Mouse (Mus musculus): ENCODE data around the gene Chfr. TPM values are rescaled to one million over a fixed set of nuclear protein-coding genes. Genes with fewer than 3 reads are reported as not detected.
A peak's percentile ranks its signal among the peaks of the same experiment; 100 is the strongest.

Gene Chfr
- polyA plus RNA-seq (2012; fragmentation: generic; extraction: Trizol) = 20.4 TPM

DNA sequence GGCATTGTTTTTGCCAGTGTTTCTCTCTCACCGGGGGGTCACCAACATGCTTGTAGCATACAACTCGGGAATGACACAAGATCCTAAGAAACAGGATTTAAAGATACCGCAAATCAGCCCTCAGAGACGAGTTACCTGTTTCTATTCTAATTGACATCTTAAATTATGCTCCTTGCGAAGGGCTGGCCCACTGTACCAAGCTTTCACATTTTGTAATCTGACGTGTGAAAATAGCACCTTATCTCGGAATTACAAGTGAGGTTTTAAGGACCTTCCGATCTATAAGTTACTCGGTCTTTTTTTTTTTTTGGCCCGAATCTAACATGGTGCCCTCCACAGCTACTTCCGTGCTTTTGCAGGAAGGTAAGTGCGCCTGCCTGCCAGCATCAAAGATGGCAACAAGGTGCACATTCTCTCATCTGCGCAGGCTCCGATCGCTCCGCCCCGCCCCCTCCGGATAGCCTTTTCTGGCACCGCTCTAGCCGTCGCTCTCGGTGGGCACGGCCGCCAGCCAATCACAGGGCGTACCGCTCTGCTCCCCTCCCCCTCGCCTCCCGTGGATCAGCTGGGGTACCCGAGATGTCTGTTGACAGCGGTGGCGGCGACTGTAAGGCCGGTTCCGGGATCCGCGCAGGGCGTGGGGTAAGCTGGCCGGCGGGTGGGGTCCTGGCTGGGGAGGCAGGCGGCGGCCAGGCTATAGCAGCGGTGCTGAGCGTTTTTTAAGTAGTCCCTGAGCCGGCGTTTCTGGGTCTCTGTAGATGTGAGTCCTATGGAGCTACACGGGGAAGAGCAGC is at the start of gene Chfr:
Chfr (plus strand) TSS at position 550 of the 794 bp plus-strand sequence.
- H3K36me3 ChIP-seq (ENCODE audit: control insufficient read depth, insufficient read depth) = no peaks in the 10 kb centered on the region
- H3K79me2 ChIP-seq (ENCODE audit: control insufficient read depth, insufficient read depth) = peaks cover 12% of the 10 kb centered on the region
- TF ChIP-seq CEBPB (IDR thresholded peaks at IDR 0.05; ENCODE audit: insufficient read depth, poor library complexity, severe bottlenecking) (no peak), USF1 (IDR thresholded peaks at IDR 0.05; ENCODE audit: low read depth) (no peak), MYOD1 (IDR thresholded peaks at IDR 0.05; ENCODE audit: control insufficient read depth in 1 of 3, insufficient read length in 2 of 3, low read depth in 2 of 3) (peak in 1 of 3 experiments; percentile 56), TCF12 (IDR thresholded peaks at IDR 0.05; ENCODE audit: insufficient read depth, poor library complexity, severe bottlenecking) (no peak), E2F4 (IDR thresholded peaks at IDR 0.05; ENCODE audit: insufficient read depth) (no peak), TCF3 (IDR thresholded peaks at IDR 0.05; ENCODE audit: insufficient read length, low read depth) (no peak), REST (IDR thresholded peaks at IDR 0.05; ENCODE audit: insufficient read depth, insufficient read length) (no peak), POLR2AphosphoS2 (IDR thresholded peaks at IDR 0.05; ENCODE audit: insufficient read length, low read depth) (peak; percentile 89), POLR2A (IDR thresholded peaks at IDR 0.05; ENCODE audit: insufficient read length, low read depth) (peak; percentile 82), MAX (IDR thresholded peaks at IDR 0.05; ENCODE audit: low read depth) (no peak), SRF (IDR thresholded peaks at IDR 0.05; ENCODE audit: control insufficient read depth, insufficient read length, low read depth) (peak; percentile 98), MYOG (IDR thresholded peaks at IDR 0.05; ENCODE audit: control insufficient read depth in 1 of 3, insufficient read depth in 1 of 3, insufficient read length in 2 of 3, low read depth in 2 of 3) (peak in 1 of 3 experiments; percentile 49)
- H3K27me3 ChIP-seq (ENCODE audit: control insufficient read depth, insufficient read depth, insufficient read length) = no peaks in the 10 kb centered on the region
- H3ac ChIP-seq (ENCODE audit: control insufficient read depth, insufficient read length) = peak within 1 kb of the TSS; percentile 26
- H3K4me3 ChIP-seq = peak within 1 kb of the TSS; percentile 69
- peak within 1 kb of the TSS; percentile 82 for H3K4me2 ChIP-seq (ENCODE audit: low read depth)

DNA sequence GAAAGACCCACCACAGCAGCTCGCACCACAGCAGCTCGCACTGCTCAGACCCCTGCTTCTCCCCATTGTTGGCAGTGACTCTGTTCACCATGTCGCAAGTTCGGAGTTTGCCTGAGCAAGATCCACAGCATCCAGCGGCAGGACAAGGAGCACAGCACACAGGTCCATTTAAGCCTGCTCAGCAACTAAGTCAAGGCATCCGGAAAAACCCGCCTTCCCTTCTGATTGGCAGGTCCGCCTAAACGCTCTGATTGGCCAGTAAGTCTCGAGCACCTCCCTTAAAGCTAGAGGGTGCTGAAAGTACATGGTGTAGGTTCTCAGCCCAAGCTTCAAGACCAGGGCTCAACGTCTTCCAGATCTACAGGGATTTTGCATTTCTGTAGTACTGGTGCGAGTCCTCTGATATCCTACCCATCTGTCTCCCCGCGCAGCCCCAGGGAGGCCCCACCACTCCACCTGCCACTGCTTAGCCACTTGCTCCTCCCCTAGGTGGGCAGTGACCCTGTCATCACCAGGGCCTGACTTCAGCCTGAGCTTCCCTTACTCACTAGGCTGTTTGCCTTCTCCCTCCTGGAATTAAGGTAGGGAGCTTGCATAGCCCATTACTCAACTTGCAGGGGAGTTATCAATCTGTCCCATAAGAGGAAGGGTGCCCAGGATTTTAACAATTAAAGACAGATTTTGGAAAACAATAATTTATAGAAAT is 49.3 kb upstream of the Chfr start:
- Histone ChIP-seq H3K4me3 (no peak overlapping the region), H3ac (ENCODE audit: control insufficient read depth, insufficient read length) (no peak overlapping the region), H3K27me3 (ENCODE audit: control insufficient read depth, insufficient read depth, insufficient read length) (no peaks in the 10 kb centered on the region), H3K79me2 (ENCODE audit: control insufficient read depth, insufficient read depth) (no peaks in the 10 kb centered on the region), H3K36me3 (ENCODE audit: control insufficient read depth, insufficient read depth) (no peaks in the 10 kb centered on the region), H3K4me2 (ENCODE audit: low read depth) (no peak overlapping the region)
- TF ChIP-seq POLR2AphosphoS2 (IDR thresholded peaks at IDR 0.05; ENCODE audit: insufficient read length, low read depth) = no peak
- no peak for TF ChIP-seq MYOG (IDR thresholded peaks at IDR 0.05; ENCODE audit: control insufficient read depth in 1 of 3, insufficient read depth in 1 of 3, insufficient read length in 2 of 3, low read depth in 2 of 3)
- TF ChIP-seq REST (IDR thresholded peaks at IDR 0.05; ENCODE audit: insufficient read depth, insufficient read length) = no peak
- TF ChIP-seq MAX (IDR thresholded peaks at IDR 0.05; ENCODE audit: low read depth) = no peak
- no peak for TF ChIP-seq POLR2A (IDR thresholded peaks at IDR 0.05; ENCODE audit: insufficient read length, low read depth)
- TF ChIP-seq USF1 (IDR thresholded peaks at IDR 0.05; ENCODE audit: low read depth) = no peak
- no peak for TF ChIP-seq TCF3 (IDR thresholded peaks at IDR 0.05; ENCODE audit: insufficient read length, low read depth)
- no peak for TF ChIP-seq TCF12 (IDR thresholded peaks at IDR 0.05; ENCODE audit: insufficient read depth, poor library complexity, severe bottlenecking)
- TF ChIP-seq SRF (IDR thresholded peaks at IDR 0.05; ENCODE audit: control insufficient read depth, insufficient read length, low read depth) = no peak
- TF ChIP-seq CEBPB (IDR thresholded peaks at IDR 0.05; ENCODE audit: insufficient read depth, poor library complexity, severe bottlenecking) = no peak

DNA sequence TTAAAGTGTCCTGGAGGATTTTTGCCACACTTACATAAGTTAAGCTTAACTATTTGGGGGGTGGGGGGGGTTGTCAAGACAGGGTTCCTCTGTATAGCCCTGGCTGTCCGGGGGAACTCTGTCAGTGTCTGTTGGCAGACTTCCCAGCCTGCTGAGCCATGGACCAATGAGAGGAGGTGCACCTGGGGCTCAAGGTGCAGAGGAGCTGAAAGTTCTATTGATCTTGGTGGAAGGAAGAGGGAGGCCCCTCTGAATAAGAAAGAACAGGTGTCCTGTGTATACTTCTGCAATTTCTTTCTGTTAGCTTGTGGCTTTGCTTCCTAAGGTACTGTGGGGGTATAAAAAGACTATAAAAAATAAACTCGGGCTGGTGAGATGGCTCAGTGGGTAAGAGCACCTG is 44.1 kb upstream of the Chfr start:
- TF ChIP-seq POLR2AphosphoS2 (IDR thresholded peaks at IDR 0.05; ENCODE audit: insufficient read length, low read depth) = no peak
- TF ChIP-seq E2F4 (IDR thresholded peaks at IDR 0.05; ENCODE audit: insufficient read depth) = no peak
- TF ChIP-seq CEBPB (IDR thresholded peaks at IDR 0.05; ENCODE audit: insufficient read depth, poor library complexity, severe bottlenecking) = no peak
- no peak for TF ChIP-seq TCF3 (IDR thresholded peaks at IDR 0.05; ENCODE audit: insufficient read length, low read depth)
- TF ChIP-seq MYOG (IDR thresholded peaks at IDR 0.05; ENCODE audit: control insufficient read depth in 1 of 3, insufficient read depth in 1 of 3, insufficient read length in 2 of 3, low read depth in 2 of 3) = no peak
- no peak for TF ChIP-seq POLR2A (IDR thresholded peaks at IDR 0.05; ENCODE audit: insufficient read length, low read depth)
- TF ChIP-seq USF1 (IDR thresholded peaks at IDR 0.05; ENCODE audit: low read depth) = no peak
- no peak for TF ChIP-seq MYOD1 (IDR thresholded peaks at IDR 0.05; ENCODE audit: control insufficient read depth in 1 of 3, insufficient read length in 2 of 3, low read depth in 2 of 3)
- no peak for TF ChIP-seq SRF (IDR thresholded peaks at IDR 0.05; ENCODE audit: control insufficient read depth, insufficient read length, low read depth)
- TF ChIP-seq TCF12 (IDR thresholded peaks at IDR 0.05; ENCODE audit: insufficient read depth, poor library complexity, severe bottlenecking) = no peak
- no peak for TF ChIP-seq MAX (IDR thresholded peaks at IDR 0.05; ENCODE audit: low read depth)
- TF ChIP-seq REST (IDR thresholded peaks at IDR 0.05; ENCODE audit: insufficient read depth, insufficient read length) = no peak
- no peak overlapping the region for H3K4me3 ChIP-seq
- H3K27me3 ChIP-seq (ENCODE audit: control insufficient read depth, insufficient read depth, insufficient read length) = no peaks in the 10 kb centered on the region
- H3ac ChIP-seq (ENCODE audit: control insufficient read depth, insufficient read length) = no peak overlapping the region
- no peaks in the 10 kb centered on the region for H3K79me2 ChIP-seq (ENCODE audit: control insufficient read depth, insufficient read depth)
- no peaks in the 10 kb centered on the region for H3K36me3 ChIP-seq (ENCODE audit: control insufficient read depth, insufficient read depth)
- H3K4me2 ChIP-seq (ENCODE audit: low read depth) = no peak overlapping the region

DNA sequence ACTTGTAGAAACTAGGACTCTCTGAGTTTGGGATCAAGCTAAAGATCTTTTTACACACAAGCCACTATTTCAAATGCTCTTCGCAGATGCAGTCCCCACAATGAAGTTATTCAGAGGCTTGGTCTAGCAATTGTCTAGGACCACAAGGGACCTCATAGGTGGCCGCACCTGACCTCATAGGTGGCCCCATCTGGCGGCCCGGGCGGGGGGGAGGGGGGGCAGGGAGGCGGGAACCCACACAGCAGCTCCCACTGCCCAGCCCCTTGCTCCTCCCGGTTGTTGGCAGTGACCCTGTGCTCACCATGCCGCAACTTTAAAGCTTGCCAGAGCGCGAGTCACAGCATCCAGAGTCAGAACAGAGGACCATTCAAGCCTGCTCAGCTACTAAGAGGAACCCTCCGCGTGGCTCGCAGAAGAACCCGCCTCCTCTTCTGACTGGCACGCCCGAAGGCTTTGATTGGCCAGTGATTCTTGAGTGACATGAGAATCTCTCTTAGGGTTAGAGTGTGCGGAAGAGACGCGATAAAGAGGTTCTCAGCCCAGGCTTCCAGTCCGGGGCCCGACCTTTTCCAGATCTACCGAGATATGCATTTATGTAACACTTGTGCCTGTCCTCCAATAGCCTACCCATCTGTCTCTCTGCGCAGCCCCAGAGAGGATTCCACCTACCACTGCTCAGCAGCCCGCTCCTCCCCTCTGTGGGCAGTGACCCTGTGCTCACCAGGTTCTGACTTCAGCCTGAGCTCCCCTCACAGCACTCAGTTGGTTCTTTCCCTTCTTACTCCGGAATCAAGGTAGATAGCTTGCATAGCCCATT is 41.4 kb upstream of the Chfr start, which contains the start of gene Gm35315:
Gm35315 (minus strand) TSS at position 391 of the 817 bp plus-strand sequence.
- peak within 1 kb of the TSS; percentile 2 for H3ac ChIP-seq (ENCODE audit: control insufficient read depth, insufficient read length)

More for the DNA sequence above, 41.4 kb upstream of the Chfr start, which contains the start of gene Gm35315:
- H3K4me3 ChIP-seq = peak within 1 kb of the TSS; percentile 31
- H3K4me2 ChIP-seq (ENCODE audit: low read depth) = peak within 1 kb of the TSS; percentile 97
- TF ChIP-seq POLR2A (IDR thresholded peaks at IDR 0.05; ENCODE audit: insufficient read length, low read depth) = peak; percentile 53
- no peak for TF ChIP-seq TCF12 (IDR thresholded peaks at IDR 0.05; ENCODE audit: insufficient read depth, poor library complexity, severe bottlenecking)
- H3K27me3 ChIP-seq (ENCODE audit: control insufficient read depth, insufficient read depth, insufficient read length) = no peaks in the 10 kb centered on the region
- H3K36me3 ChIP-seq (ENCODE audit: control insufficient read depth, insufficient read depth) = no peaks in the 10 kb centered on the region
- no peaks in the 10 kb centered on the region for H3K79me2 ChIP-seq (ENCODE audit: control insufficient read depth, insufficient read depth)

All from myocyte (in vitro differentiated cells).